Mouse (Mus musculus) right cerebral cortex, postnatal 25 days (tissue): ENCODE results near the gene Elovl6.

ENCODE experiments used
- DNase-seq: peaks from one replicate; pipeline ENCODE4 v3.0.0; 2022

Gene Elovl6

GRCm38 (mm10) chr3:129544217-129544616 lies 12.1 kb downstream of the Elovl6 start:
- DNase-seq, result no peak

- no peak for DNase-seq
These were observed 13.1 kb downstream of the Elovl6 start for GRCm38 (mm10) chr3:129545228-129545627.

GRCm38 (mm10) chr3:129545801-129546200 lies 13.6 kb downstream of the Elovl6 start:
- no peak for DNase-seq

- DNase-seq, result no peak
These were observed 15.8 kb downstream of the Elovl6 start for GRCm38 (mm10) chr3:129547837-129548435.

DNA sequence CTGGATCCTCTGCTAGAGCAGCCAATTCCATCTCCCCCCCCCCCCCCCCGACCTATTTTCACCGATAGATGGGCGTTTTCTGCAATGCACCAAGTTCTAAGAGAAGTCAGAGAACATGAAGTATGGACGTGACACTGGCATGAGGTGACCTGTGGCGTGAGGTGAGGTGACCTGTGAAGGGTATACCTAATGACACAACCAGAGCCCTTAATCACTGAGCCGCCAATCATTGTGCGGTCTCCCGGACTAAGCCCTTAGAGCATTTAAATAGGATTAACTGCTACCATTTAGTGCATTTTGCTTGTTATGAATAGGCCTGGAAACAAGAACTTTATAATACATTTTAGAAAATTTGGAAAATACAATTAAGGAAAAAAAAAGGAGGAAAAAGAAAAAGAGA lies 16.6 kb downstream of the Elovl6 start:
- no peak for DNase-seq

DNA sequence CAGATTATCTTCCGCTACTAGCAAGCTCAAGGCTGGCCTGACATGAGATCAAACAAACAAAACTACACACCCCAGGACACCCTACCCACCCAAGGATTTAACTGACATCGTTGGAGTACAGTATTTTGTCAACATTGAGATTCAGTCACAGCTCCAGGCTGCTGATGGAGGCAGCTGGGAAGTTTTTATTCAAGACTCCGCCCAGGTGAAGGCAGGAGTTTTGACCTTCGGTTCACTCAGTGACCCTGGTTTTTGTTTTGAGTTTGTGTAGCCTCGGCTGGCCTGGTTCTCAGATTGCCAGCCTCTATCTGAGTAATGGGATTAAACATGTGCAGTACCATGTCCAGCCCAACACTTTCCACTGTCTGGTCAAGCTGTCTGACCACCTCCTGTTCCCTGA lies 17.4 kb downstream of the Elovl6 start:
- no peak for DNase-seq

GRCm38 (mm10) chr3:129551581-129552290 lies 19.6 kb downstream of the Elovl6 start:
- DNase-seq, result no peak

GRCm38 (mm10) chr3:129552370-129552769 lies 20.2 kb downstream of the Elovl6 start:
- no peak for DNase-seq

GRCm38 (mm10) chr3:129553173-129553572 lies 21.0 kb downstream of the Elovl6 start:
- no peak for DNase-seq

DNA sequence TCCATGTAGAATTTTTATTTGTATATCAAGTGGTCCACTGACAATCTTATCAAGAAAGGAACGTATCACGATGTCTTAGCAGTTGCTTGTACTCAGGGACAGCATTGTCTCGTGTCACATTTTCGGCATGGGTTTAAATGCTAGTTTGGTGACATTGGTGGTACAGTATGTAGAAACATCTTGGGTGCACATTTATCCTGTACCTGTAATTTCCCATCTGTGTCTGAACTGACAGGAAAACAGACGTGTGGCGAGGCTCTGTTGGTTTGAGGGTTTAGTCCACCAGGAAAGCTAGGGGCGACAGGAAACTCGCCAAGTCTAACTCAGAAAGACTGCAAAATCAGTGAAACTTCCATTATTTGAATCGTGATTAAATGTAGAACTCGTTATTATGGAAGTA lies 21.5 kb downstream of the Elovl6 start:
- DNase-seq, result no peak

DNA sequence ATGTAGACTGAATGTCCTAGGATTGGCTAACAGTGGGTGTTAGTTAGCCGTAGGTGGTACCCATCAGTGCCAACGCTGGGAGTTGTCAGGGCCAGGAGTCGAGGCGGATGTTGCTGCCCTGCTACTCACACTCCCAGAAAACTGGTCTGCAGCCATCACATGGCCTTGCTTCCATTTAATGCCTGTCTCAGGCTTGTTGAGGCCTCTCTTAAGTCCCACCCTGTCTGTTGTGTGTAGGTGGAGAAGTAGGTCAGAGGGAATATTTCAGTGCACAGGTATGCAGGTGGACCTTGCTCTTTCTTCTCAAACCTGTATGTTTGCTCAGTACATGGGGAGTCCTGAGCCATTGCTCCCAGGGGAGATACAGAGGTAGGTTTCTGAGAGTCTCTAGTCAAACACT lies 22.3 kb downstream of the Elovl6 start:
- no peak for DNase-seq

- no peak for DNase-seq
These were observed 24.9 kb downstream of the Elovl6 start for GRCm38 (mm10) chr3:129557048-129557447.

- DNase-seq, result no peak
These were observed 25.4 kb downstream of the Elovl6 start for GRCm38 (mm10) chr3:129557566-129557965.

GRCm38 (mm10) chr3:129558016-129558955 lies 26.1 kb downstream of the Elovl6 start:
- DNase-seq, result no peak

DNA sequence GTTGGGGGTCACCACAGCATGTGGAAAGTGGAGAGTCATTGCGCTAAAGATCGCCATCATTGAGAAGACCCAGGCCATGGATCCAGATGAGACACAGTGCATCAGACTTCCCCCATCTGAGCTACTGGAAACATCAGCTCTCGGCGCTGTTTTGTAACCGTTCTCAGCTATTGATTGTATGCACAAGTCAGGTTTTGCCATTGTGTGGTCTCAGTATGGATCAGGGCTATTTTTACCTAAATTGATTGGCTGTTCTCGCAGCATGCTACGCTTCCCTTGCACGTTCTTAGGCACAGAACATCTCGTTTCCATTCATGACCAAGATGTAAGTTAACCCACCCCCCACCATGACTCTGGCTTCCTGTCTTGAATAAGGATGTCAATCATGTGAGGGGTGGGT lies 27.9 kb downstream of the Elovl6 start:
- no peak for DNase-seq

GRCm38 (mm10) chr3:129561011-129561410 lies 28.9 kb downstream of the Elovl6 start:
- DNase-seq, result peak; percentile 24

DNA sequence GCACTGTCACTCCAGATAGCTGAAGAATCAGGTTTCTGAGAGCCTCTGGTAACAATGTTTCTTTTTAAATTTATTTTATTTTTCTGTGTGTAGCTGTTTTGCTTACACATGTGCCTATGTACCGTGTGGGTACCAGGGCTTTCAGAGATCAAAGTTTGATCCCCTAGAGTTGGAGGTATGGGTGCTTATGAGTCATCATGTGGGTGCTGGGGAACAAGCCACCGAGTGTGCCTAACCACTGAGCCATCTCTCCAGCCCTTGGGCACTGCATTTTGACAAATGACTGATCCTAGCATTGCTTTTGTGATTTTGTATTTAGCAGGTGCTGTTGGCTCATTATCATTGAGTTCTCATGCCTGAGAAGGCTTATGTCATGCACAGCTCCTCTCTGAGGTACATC lies 29.7 kb downstream of the Elovl6 start:
- no peak for DNase-seq

GRCm38 (mm10) chr3:129562411-129562810 lies 30.3 kb downstream of the Elovl6 start:
- no peak for DNase-seq

DNA sequence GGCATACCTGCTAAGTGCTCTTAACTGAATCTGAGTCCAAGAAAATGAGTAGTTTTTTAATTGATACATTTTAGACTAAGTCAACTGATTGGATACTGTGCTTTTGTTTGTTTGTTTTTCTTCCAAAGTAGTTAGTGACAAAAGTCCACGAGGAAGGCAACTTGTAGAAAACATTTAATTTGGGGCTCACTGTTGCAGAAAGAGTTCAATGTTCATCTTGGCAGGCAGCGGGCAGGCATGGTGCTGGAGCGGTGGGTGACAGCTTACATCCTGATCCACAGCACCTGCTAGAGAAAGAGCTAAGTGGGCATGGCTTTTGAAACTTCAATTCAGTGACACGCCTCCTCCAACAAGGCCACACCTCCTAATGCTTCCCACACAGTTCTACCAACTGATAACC lies 31.7 kb downstream of the Elovl6 start:
- DNase-seq, result no peak

- no peak for DNase-seq
These were observed 32.7 kb downstream of the Elovl6 start for GRCm38 (mm10) chr3:129564852-129565251.

DNA sequence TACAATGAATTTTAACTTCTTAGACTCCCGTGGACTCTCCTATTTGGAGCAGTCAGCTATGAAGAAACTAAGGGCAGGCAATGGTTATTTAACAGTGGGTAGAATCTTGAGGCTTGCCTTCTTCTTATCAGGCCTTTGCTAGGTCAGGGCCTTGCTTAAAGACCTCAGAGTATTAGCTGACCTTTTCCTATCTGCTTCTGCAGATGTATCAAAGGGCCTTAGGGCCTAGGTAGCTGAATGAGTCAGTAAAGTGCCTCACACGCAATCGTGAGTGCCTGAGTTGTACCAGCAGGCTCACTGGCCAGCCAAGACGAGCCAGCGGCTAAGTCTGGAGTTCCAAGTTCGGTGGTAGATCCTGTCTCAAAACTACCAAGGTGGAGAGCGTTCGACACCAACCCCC lies 33.3 kb downstream of the Elovl6 start:
- DNase-seq, result no peak

DNA sequence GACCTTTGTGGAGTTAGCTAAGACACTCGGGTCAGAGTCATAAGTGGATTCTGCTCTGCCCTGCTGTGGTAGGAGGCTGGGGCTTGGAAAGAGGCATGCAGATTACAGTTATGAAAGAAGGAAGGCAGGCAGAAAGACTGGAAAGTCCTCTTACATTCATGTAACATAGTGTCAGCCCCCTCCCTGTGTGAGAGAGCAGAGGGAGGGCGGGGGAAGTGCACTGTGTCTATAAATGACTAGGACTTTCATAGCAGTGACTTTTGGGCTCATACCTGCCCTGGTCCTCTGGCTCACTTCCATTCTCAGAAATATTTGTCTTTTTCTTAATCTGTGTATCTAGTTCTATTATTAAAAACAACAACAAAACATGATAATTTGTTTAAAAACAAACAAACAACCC lies 33.9 kb downstream of the Elovl6 start:
- DNase-seq, result no peak

- DNase-seq, result no peak
These were observed 34.7 kb downstream of the Elovl6 start for GRCm38 (mm10) chr3:129566876-129567275.

- no peak for DNase-seq
These were observed 36.4 kb downstream of the Elovl6 start for GRCm38 (mm10) chr3:129568506-129568905.
